Mouse (Mus musculus) adrenal gland, adult 2 months (tissue): ENCODE data around the gene Smad1. TPM values are rescaled to one million over a fixed set of nuclear protein-coding genes. Genes with fewer than 3 reads are reported as not detected.

Source experiments
- DNase-seq: peaks from one replicate; pipeline ENCODE4 v3.0.0; 2021
- polyA plus RNA-seq: library from polyadenylated mRNA; depleted of rRNA; stranded (reverse); fragments of >200 nt; gene quantifications from 2 replicates; pipeline ENCODE4 v1.2.3, GENCODE M21; 2012
- total RNA-seq, 2 experiments: library from RNA; stranded (reverse); gene quantifications; 2 replicates each; pipeline ENCODE4 v1.2.3; 2021

Gene Smad1
- total and polyA plus RNA-seq, 3 experiments: 24.2 to 45.2 (median 30.4) TPM

DNA sequence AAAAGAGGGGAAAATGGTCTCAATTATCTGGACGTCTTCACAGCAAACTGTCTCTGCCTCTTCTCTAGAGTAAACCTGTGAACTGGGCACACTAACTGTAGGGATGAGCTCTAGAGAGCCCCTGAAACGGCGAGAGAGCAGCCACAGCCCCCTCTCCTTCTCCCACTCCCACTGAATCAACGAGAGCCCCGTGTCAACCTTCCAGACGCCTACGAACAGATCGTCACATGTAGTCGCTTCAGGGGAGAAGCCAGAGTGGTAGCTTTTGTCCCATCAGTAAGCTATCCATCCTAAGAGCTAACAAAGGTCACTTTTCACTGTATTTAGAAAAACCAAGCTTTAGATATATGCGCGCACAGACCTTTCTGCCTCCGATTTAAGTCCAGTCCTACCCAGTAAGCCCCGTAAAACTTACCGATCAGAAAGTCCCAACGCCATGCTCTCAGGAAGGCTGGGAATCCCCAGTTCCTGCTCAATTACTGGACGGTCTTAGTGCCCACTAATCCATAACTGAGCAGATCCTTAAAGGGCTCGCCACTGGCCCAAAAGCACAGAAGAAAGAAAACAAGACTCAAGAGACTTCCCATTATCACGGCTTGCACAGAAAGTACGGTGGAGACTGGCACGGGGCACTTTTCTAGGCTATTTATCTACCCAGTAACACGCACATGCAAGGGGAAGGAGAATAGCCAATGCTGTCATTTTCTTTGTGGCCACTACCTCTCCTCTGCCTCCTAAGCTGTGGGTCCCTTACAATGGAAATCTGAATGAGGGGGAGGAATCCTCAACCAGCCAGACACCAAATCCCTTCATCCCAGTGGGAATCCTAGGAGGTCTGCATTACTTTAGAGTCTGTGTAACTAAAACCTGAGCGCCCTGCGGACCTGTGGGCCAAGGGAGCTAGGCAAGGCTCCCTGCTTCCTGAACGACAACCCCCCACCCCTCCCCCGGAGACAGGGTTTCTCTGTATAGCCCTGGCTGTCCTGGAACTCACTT, 14.7 kb downstream of the Smad1 start:
- DNase-seq: no peak

- no peak for DNase-seq
Measured at GRCm38 (mm10) chr8:79382857-79383262, 16.5 kb downstream of the Smad1 start.

GRCm38 (mm10) chr8:79381771-79382170, 17.5 kb downstream of the Smad1 start:
- DNase-seq: no peak

DNA sequence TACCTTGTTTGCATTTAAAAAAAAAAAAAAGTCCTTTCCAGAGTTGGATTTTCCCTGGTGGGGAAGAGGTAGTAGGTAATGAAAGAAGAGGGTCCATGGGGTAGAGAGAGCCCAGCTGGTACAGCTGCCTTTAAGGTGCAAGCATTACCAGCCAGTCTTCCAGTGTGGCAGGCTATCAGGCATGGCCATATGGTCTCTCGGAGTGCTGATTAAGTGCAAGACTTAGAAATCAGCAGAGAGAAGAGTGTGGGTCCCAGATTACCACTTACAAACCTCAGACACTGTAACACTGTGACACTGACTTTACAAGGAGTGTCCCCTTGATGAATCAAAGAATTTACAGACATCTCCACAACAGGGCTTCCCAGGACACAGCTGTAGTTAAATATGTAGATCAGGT, 18.9 kb downstream of the Smad1 start:
- no peak for DNase-seq

GRCm38 (mm10) chr8:79379971-79380370, 19.3 kb downstream of the Smad1 start:
- no peak for DNase-seq

DNA sequence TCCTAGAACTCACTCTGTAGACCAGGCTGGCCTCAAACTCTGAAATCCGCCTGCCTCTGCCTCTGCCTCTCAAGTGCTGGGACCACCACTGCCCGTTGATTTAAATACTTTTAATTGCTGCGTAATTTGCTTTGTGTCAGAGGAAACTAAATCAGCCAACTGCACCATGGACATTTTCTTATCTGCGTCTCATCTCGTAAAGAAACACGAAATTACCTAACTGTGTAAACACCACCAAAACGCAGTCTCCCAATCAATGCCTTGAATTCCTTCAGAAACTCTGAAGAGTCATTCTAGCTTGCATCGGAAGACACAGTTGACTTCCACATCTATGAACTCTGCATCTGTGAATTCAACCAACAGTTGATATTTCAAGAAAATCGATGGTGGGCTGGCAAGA, 22.7 kb downstream of the Smad1 start:
- DNase-seq: no peak

DNA sequence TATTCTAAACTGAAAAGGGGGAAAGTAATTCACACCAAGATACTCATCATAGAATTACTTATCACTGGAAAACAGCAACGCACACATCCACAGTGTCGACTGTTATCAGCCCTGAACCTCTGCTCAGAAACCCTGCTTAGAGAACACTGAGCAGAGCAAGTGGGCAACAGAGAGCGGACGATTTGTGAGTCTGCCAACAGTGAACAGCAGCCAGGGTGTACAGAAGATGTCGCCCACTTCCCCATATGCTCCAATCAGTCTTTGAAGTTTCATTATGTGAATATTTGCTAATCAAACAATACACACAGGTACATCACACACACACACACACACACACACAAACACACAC, 23.6 kb downstream of the Smad1 start:
- DNase-seq: no peak

GRCm38 (mm10) chr8:79375074-79375774, 24.1 kb downstream of the Smad1 start:
- no peak for DNase-seq

DNA sequence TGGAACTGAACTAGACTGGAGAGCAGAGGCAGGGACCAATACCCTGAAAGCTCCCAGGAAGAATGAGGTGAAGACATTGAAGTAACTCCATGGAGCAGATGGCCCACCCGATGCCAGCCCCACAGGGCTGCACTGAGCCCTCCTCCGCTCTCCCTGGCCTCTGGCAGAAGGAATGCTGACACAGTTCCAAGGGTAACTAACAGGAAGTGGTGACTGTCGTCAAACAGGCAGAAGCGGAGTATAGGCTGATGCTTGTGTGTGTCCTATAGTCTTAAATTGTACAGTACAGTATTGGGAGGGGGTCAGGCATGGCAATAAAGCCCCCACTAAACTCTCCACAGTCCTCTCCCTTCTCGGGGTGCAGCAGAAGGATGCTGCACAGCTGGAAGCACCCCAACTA, 24.9 kb downstream of the Smad1 start:
- DNase-seq: no peak

DNA sequence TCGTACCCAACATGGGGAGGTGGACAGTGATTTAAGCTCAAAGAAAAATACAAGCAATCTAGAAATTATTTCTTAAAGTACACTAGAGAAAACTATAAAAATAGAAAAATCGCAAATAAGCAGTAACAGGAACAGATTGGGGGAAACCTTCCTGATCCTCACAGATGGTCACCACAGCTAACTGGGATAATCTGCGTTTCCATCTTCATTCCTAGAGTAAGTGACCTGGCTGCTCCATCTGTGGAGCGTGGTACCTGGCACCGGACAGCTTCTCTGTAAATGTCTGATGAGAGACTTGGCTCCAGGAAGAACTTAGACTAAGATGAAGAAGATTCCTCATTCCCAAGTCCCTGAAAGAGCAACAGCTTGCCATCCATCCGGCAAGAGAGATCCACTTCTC, 25.8 kb downstream of the Smad1 start:
- DNase-seq: no peak

- DNase-seq: no peak
Measured at GRCm38 (mm10) chr8:79372960-79373359, 26.4 kb downstream of the Smad1 start.

DNA sequence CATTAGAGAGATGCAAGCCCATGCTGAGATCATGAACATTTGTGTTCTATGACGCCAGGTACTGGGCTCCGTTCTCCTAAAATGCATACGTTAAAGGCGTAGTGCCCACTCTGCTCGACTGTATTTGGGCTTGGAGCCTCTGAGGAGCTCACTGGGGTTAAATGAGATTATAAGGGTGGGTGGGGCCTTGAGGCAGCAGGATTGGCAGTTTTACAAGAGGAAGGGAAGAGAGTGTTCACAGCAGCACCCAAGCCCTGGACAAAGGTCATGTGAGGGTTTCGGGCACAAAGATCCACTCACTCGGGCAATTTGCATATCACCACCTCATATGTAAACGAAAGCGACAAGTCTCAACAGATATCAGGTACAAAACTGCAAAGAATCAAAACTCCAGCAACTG, 26.8 kb downstream of the Smad1 start:
- no peak for DNase-seq

- no peak for DNase-seq
Measured at GRCm38 (mm10) chr8:79372084-79372483, 27.2 kb downstream of the Smad1 start.

DNA sequence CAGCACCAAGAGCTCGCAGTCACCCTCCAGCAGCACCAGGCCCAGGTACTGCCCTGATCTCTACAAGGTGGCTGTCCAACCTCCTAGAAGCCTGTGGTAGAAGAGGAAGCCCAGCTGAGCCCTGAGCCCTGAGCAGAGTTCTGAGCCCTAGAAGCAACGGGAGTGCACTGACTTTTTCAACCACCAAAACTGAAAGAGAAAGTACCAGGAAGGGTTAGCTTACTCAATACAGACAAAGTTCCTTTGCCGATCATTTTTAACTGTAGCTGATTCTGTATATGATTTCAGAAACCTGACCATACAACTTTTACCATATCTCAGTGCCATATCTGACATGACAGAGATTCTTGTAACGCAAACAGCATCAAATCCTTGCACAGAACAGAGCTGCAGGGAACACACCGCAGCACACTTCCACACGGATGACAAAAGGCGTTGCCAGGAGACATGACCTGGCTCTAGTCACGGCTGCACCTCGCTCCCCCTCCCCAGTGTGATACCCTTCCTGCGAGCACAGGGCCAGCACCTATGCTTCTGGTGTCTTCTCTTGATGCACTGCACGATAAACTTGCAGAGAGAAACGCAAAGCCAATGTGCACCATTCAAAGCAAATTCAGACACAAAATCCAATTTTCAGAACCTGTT, 28.6 kb downstream of the Smad1 start:
- DNase-seq: no peak

GRCm38 (mm10) chr8:79369163-79369562, 30.2 kb downstream of the Smad1 start:
- no peak for DNase-seq

GRCm38 (mm10) chr8:79367959-79368358, 31.4 kb downstream of the Smad1 start:
- no peak for DNase-seq

- DNase-seq: no peak
Measured at GRCm38 (mm10) chr8:79367350-79367749, 32.0 kb downstream of the Smad1 start.

- DNase-seq: no peak
Measured at GRCm38 (mm10) chr8:79366227-79366626, 33.1 kb downstream of the Smad1 start.

- DNase-seq: no peak
Measured at GRCm38 (mm10) chr8:79365707-79366106, 33.6 kb downstream of the Smad1 start.

DNA sequence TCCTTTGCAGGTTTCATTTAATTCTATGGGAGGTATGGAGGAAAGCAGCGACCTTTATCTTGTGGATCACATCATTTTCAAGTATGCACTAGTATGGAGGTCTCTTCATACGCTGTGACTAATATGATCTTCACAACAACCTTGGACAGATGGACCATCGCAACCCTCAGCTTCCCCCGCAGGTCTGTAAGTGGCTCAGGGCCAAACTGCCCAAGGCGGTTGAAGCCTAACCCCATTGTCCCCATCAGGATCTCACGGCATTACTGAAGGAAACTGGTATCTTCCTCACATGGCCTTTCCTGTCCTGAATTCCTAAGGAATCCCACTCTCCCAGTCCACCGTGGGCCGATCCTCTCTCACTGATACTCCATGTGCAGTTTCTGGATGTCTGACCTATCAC, 34.5 kb downstream of the Smad1 start:
- DNase-seq: no peak

DNA sequence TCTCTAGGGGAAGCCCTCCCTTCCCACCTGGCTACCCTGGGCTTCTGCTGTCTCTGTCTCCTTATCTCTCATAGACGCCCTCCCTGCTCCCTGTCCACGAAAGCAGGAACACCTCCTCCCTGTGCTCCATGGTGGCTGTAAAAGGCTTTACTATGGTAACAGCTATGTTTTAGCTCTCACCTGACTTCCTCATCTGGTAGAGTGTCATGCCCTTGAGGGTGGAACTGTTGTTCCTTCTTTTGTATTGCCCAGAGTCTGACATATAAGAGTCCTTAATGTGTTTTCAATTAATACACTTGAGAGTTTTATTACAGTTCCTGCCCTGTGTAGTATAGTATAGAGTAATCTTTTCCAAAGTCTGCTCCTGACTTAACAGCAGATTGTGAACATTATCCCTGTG, 36.9 kb downstream of the Smad1 start:
- no peak for DNase-seq

DNA sequence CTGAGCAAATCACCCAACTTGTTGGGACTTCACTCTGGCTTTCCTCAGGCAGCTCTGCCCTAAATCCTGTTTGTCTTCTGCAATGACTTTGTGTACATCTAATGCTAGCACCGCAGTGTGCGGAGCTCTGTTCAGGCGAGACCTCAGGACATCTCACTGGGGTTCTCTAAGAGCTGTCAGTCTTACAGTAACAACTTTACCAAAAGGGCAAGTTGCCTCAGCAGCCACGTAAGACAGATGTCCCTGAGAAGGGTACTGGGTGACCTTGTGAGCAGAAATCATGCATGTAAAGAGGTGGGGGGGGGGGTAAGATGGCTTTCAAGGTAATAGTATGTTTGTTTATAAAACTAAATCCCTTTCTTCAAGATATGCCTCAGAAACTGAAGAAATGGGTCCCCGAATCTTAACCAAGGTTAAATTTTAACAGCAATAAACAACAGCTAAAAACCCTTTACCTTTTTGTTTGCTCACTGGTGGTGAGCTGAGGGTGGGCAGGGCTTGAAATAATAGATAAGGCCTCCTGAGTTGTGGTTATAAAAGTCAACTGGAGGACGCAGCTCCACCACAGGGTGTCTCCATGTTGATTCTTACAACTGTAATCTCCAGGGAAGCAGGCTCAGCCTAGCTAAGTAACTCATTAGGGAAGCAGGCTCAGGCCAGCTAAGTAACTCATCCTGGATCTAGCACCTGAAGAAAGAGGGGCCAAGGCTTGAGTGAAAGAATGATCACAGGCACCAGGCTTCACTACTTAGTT, 38.4 kb downstream of the Smad1 start:
- no peak for DNase-seq
